Mouse (Mus musculus) adrenal gland, adult 8-10 months (tissue): ENCODE measurements around the gene Cyp2d22. TPM values are rescaled to one million over a fixed set of nuclear protein-coding genes. Genes with fewer than 3 reads are reported as not detected.

ENCODE experiments used
- microRNA-seq, 2 experiments: library from miRNA; unstranded; fragments of <30 nt; microRNA quantifications; one replicate each; pipeline ENCODE4 v1.2.0; 2022
- total RNA-seq, 4 experiments: library from RNA; stranded (reverse); gene quantifications; 2 replicates each; pipeline ENCODE4 v1.2.4; 2022

Cyp2d22 gene
- total RNA-seq, 4 experiments from 2014 or later, result 42.2 to 46.6 (median 45.6) TPM

Small RNAs within 50 kb of the gene (microRNA-seq; reads per million reads assigned to microRNA genes)
- gene Gm25990, result 0 reads per million in 2 experiments
- 0 reads per million in 2 experiments for gene Gm27331
- gene Mir7684, result 0 reads per million in 2 experiments

Other genes starting within 250 kb of the Cyp2d22 start
- gene Srebf2, start 233.1 kb downstream of the Cyp2d22 start, total RNA-seq, result 100 to 1,000 TPM in 2 of 4 experiments, 10 to 100 TPM in 2; 83.2 to 144 (median 107) TPM
- gene Shisa8, start 167.4 kb downstream of the Cyp2d22 start, total RNA-seq, result under 1 TPM in 3 of 4 experiments, not detected in 1; 0.14 to 0.24 (median 0.17) TPM
- under 1 TPM in 2 of 4 experiments, not detected in 2; 0.45 to 0.92 TPM for gene Tnfrsf13c, start 155.9 kb downstream of the Cyp2d22 start, total RNA-seq
- gene Cenpm, start 135.5 kb downstream of the Cyp2d22 start, total RNA-seq, result 1 to 10 TPM in 3 of 4 experiments, under 1 TPM in 1; 0.87 to 3.8 (median 1.8) TPM
- under 1 TPM; 0.35 to 0.62 (median 0.39) TPM for gene 1500009C09Rik, start 127.9 kb downstream of the Cyp2d22 start, total RNA-seq
- 1 to 10 TPM; 3.0 to 6.9 (median 3.5) TPM for gene Sept3, start 105.4 kb downstream of the Cyp2d22 start, total RNA-seq
- not detected for gene Wbp2nl, start 81.3 kb downstream of the Cyp2d22 start, total RNA-seq
- 10 to 100 TPM; 68.6 to 89.3 (median 77.9) TPM for gene Naga, start 41.3 kb downstream of the Cyp2d22 start, total RNA-seq
- 1 to 10 TPM in 2 of 4 experiments, under 1 TPM in 2; 0.74 to 2.0 (median 1.4) TPM for gene Pheta2, start 41.3 kb downstream of the Cyp2d22 start, total RNA-seq
- 100 to 1,000 TPM; 137 to 205 (median 157) TPM for gene Smdt1, start 41.3 kb downstream of the Cyp2d22 start, total RNA-seq
- 100 to 1,000 TPM; 293 to 470 (median 376) TPM for gene Ndufa6, start 25.9 kb downstream of the Cyp2d22 start, total RNA-seq
- under 1 TPM in 2 of 4 experiments, not detected in 2; 0.22 to 0.42 TPM for gene Cyp2d11, start 13.8 kb upstream of the Cyp2d22 start, total RNA-seq
- gene Cyp2d10, start 26.9 kb upstream of the Cyp2d22 start, total RNA-seq, result 1 to 10 TPM in 1 of 4 experiments, not detected in 3; 1.1 TPM
- gene Cyp2d9, start 53.2 kb upstream of the Cyp2d22 start, total RNA-seq, result 1 to 10 TPM in 1 of 4 experiments, under 1 TPM in 1, not detected in 2; 0.46 to 2.5 TPM
- gene Cyp2d12, start 174.8 kb upstream of the Cyp2d22 start, total RNA-seq, result not detected
- not detected for gene Cyp2d34, start 240.7 kb upstream of the Cyp2d22 start, total RNA-seq